Mouse (Mus musculus) macrophage (primary cell): ENCODE results near the gene Twf2. TPM values are rescaled to one million over a fixed set of nuclear protein-coding genes. Genes with fewer than 3 reads are reported as not detected.
"Not testable (repeated sequence)": the region's sequence is repeated elsewhere in the genome, so short reads cannot be mapped to it uniquely, and the experiment has no call there.

Experiments
- H3K27ac ChIP-seq: fragments of 350-480 bp; formaldehyde crosslinking; 2 replicates; pipeline ENCODE4 v1.9.0; 2021
- H3K36me3 ChIP-seq: fragments of 350-480 bp; formaldehyde crosslinking; 2 replicates; pipeline ENCODE4 v1.9.0; 2021; ENCODE audit errors: inconsistent target
- H3K4me3 ChIP-seq: fragments of 350-480 bp; formaldehyde crosslinking; 2 replicates; pipeline ENCODE4 v1.9.0; 2021; ENCODE audit errors: inconsistent target
- H3K79me2 ChIP-seq: fragments of 350-480 bp; formaldehyde crosslinking; 2 replicates; pipeline ENCODE4 v1.9.0; 2021; ENCODE audit errors: inconsistent target
- WGBS: methylation state at CpG from one replicate; pipeline ENCODE4 v1.1.7; 2026; ENCODE audit warnings: inconsistent platforms; ENCODE audit not compliant: missing documents; 5-methylcytosine and 5-hydroxymethylcytosine counted together
- polyA plus RNA-seq: library from polyadenylated mRNA; stranded (reverse); fragments of 250-400 nt; gene quantifications from 3 replicates; pipeline ENCODE4 v1.2.4, GENCODE M21; 2018; ENCODE audit warnings: inconsistent platforms
- total RNA-seq, 78 experiments: library from RNA; depleted of rRNA; stranded (reverse); fragments of 250-400 nt; gene quantifications; 1 replicate in 9 of 78; 2 replicates in 24 of 78; 3 replicates in 43 of 78; 4 replicates in 2 of 78; pipeline ENCODE4 v1.2.4; 2018; ENCODE audit warnings: inconsistent platforms in 56 of 78

Twf2 gene
- total RNA-seq (2018; cell fraction: chromatin; rRNA removed): 10 to 100 TPM in 21 of 26 experiments, 1 to 10 TPM in 5; 4.4 to 82.2 (median 27.6) TPM
- total RNA-seq (2018; cell fraction: cytosol; rRNA removed): 100 to 1,000 TPM in 6 of 26 experiments, 10 to 100 TPM in 20; 38.6 to 130 (median 74.2) TPM
- total RNA-seq (2018; cell fraction: nucleus; rRNA removed): 10 to 100 TPM; 12.8 to 76.0 (median 32.1) TPM
- 37.5 to 79.0 TPM (median 76.6 TPM) in 3 replicates for polyA plus RNA-seq

DNA sequence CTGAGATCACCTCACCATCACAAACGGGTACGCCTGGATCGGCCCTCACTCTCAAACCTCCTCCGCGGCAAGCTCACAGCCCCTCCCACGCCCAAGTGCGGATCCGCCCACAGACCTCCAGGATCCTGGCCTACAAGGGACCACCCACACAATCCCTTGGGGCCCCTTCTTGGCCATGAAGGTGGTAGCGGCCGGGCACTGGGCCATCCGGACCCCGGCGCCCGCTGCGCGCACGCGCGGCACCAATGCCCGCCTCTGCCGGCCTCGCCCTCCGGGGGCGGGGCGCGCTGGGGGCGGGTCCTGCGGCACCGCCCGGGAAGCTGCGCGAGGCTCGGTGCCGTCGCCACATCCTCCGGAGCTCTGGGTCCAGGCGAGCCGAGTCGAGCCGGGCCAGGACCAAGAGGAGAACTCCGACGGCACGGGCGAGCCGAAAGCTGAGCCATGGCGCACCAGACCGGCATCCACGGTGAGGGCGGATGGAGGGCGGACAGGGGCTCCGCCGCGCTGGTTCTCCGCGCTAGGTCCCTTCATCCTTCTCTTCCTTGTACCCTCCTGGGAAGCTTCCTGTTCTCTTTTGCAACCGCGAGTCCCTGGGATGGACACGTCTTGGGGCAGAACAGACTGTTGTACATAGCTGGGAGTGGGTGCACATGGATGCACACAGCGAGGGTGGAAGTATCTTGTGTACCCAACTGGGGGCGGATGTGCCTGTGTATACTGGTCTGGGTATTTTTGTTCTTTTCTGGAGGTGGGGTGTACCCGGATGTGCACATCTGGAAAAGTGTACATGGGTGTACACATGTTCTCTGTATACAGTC, at the start of gene Twf2:
Gene Twf2, plus strand, starts transcription at position 290 of the 818 bp plus-strand sequence.
- H3K79me2 ChIP-seq: peaks cover 50% of the 10 kb centered on the region
- H3K27ac ChIP-seq: peak within 1 kb of the TSS; percentile 81
- H3K36me3 ChIP-seq: peaks cover 11% of the 10 kb centered on the region
- peak within 1 kb of the TSS; percentile 87 for H3K4me3 ChIP-seq
- WGBS: under 1% methylated on average over 58 of the region's 61 CpGs

DNA sequence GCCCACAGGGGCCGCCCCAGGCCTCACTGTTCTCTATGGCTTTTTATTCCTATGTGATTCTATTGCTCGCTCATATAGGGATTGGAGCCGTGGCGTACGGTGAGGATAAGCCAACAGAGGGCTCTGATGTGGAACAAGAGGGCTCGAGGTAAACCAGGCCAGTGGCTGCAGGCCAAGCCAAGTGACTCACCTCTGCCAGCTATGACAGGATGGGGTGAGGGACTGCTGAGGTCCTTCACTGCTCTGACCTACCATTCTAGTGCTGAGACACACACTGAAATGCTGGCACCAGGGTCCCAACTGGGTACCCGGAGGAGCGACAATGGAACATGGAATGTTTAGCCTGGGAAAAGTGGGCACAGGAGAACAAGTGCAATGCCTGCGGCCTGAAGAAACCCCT, 48.8 kb upstream of the Twf2 start:
- 71% methylated on average over 9 of the region's 9 CpGs for WGBS
- Histone ChIP-seq H3K27ac (no peak overlapping the region), H3K79me2 (no peaks in the 10 kb centered on the region), H3K4me3 (no peak overlapping the region), H3K36me3 (no peaks in the 10 kb centered on the region)

DNA sequence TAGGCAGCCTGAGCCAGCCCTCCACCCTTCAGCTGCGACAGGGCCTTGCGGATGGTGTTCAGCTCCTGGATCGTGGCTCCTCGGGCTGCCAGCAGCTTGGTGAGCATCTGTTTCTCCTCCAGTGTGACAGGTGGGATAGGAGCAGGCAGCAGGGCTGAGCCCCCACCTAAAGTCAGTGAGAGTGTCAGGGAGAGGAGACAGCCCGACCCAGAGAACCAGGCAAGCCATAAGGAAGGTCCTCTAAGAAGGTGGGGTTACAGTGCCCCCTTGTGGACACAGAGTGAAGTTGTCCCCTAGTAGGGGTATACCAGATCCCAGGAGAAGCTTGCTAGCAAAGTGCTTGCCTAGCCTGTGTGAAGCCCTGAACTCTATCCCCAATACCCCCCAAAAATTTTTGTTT, 46.5 kb upstream of the Twf2 start:
- WGBS: 80% methylated on average over 5 of the region's 5 CpGs
- Histone ChIP-seq H3K36me3 (no peaks in the 10 kb centered on the region), H3K4me3 (no peak overlapping the region), H3K79me2 (no peaks in the 10 kb centered on the region), H3K27ac (no peak overlapping the region)

DNA sequence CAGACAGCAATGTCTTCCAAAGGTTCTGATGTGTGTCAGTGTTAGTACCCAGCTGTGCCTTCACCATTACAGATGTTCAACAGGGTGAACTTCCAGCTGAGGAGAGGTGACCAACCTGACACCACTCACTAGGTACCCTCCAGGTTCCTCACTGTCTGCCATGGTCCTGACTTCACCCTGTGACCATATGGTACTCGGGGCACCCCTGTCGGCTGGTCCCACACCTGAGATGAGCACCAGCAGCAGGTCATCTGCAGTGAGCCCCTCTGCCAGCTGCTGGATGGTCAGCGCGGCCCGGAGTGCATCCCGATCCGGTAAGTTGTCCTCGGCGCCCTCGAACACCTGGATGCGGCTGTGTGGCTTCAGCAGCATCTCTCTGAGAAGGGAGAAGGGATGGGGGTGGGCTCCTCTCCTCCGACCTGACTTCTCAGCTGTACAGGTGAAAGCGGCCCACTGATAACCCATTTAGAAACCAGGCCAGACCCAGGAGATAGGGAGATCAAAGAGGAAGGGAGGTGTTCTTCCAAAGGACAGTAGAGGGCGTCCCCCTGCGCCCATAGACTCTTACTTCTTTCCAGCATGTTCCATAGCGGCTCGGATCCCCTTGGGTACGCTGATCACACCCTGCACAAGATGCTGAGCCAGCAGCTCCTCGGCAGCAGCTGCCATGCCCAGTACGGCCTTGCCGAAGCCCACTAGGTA, 45.8 kb upstream of the Twf2 start:
- 92% methylated on average over 19 of the region's 21 CpGs for WGBS
- no peak overlapping the region for H3K27ac ChIP-seq
- no peaks in the 10 kb centered on the region for H3K79me2 ChIP-seq
- no peak overlapping the region for H3K4me3 ChIP-seq
- H3K36me3 ChIP-seq: no peaks in the 10 kb centered on the region

DNA sequence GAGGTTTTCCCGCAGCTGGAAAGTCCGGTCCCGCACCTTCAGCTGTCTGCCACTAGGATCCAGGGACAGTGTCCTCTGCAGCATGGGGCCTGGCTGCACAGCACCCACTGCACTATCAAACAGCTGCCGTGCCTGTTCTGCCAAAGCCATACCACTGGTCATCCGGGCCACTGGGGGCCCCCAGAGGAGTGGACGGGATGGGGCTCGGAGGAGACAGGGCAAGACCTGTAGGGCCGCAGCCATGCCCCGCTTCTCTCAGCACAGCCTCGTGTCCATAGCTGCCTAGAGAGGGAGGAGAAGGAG, 45.3 kb upstream of the Twf2 start:
- Histone ChIP-seq H3K79me2 (no peaks in the 10 kb centered on the region), H3K27ac (no peak overlapping the region), H3K4me3 (no peak overlapping the region), H3K36me3 (no peaks in the 10 kb centered on the region)
- 96% methylated on average over 10 of the region's 10 CpGs for WGBS

DNA sequence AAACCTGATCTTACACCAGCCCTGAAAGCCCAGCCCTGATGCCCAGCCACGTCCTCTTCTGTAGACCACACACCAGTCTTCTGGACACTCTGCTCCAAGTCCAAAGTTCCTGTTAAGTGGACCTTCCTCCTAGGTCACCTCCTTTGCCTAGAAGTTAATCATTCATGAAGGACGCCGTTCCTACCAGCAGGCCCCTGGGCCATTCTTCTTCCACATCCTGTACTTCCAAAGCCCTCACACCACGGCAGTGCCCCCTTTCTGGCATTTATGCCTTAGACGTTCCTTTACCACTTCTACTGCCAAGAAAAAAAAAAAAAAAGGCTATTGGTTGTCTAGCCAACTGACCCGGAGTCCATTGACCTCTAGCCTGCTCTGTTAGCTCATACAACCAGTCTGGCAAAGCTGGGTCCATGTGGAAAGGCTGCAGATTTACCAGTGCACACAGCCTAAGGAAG, 44.8 kb upstream of the Twf2 start, which contains the start of gene Glyctk:
Gene Glyctk, minus strand, starts transcription at position 102 of the 455 bp plus-strand sequence.
- WGBS: 86% methylated on average over 6 of the region's 6 CpGs
- H3K4me3 ChIP-seq: no peak within 1 kb of the TSS
- no peak within 1 kb of the TSS for H3K27ac ChIP-seq
- no peaks in the 10 kb centered on the region for H3K79me2 ChIP-seq
- H3K36me3 ChIP-seq: no peaks in the 10 kb centered on the region

DNA sequence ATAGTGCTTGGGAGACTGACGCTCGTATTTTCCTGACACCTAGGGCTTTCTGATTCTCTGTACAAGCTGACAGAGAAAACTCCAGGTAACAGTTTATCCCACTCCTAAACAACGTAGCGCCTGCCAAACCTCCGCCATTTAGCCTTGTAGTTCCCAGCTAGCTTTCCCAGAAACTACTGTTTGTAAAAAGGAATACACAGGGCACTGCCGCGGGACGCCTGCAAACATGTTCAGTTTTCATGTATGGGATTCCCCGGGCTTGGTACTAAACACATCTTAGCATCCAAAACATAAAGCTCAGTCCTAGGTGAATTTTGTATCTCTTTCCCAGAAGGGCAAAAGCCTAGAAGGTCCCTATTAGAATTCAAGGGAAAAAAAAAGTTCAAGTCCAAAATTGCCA, 43.7 kb upstream of the Twf2 start:
- Histone ChIP-seq H3K4me3 (peak overlapping the region; percentile 61), H3K36me3 (no peaks in the 10 kb centered on the region), H3K27ac (no peak overlapping the region), H3K79me2 (no peaks in the 10 kb centered on the region)
- WGBS: 88% methylated on average over 9 of the region's 9 CpGs

DNA sequence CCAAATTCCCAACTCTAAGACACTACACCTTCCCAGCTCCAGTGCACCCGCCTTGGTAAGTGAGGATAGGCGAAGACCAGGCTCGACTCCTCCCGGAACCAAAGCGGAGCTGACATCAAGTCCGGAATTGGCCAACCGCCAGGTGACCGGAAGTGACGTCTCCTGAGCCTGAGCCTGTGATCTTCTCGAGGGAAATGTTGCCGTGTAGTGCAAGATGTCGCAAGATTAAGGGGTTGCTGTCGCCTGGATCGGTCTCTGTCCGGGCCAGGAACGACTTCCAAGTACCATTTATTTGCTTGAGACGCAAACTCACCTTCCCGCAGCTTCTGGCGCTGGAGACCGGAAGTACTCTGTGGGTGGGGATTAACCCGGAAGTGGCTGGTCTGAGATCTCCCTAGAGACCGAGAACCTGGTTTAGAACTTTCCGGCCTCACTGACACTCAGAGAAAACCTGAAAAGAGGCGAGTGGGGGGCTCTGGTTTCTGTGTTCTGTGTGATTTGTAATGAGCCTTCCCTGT, 43.1 kb upstream of the Twf2 start:
- peak overlapping the region; percentile 94 for H3K27ac ChIP-seq
- H3K36me3 ChIP-seq: no peaks in the 10 kb centered on the region
- peak overlapping the region; percentile 61 for H3K4me3 ChIP-seq
- WGBS: 1% methylated on average over 24 of the region's 24 CpGs
- H3K79me2 ChIP-seq: no peaks in the 10 kb centered on the region

DNA sequence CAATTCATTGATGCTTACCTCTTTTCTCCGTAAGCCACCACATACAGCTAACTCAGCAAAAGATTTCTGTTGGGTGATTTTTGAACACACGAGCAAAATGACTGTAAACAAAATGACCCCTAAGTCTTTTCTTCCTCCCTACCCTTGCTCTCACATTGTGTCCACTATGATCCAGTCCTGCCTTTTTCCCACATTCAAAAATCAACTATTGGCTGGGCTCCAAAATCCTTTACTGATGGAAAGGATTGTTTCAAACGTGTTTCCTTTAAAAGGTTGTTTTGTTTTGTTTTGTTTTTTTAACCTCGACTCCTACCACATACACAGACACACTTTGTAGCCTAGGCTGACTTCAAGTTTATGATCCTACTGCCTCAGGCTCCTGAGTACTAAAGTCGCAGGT, 42.5 kb upstream of the Twf2 start:
- WGBS: 32% methylated on average over 5 of the region's 5 CpGs
- Histone ChIP-seq H3K79me2 (no peaks in the 10 kb centered on the region), H3K4me3 (peak overlapping the region; percentile 61), H3K27ac (peak overlapping the region; percentile 94), H3K36me3 (no peaks in the 10 kb centered on the region)

DNA sequence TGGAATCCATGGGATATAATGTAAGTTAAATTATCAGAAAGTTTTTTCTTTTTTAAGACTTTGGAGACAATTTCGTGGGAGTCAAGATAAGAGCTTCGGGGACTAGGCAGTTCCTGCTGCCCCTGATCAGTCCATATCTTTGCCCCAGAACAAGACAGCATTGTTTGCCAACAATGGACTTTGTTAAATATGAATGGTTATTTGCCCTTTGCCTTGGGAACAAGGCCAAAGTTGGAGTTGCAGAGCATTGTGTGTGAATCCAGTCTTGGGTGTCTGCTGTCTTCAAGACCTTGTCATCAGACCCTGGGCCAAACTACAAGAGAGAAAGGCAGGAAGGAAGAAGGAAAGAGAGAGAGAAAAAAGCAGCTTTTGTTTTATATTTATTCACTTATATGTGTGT, 36.2 kb upstream of the Twf2 start:
- no peak overlapping the region for H3K4me3 ChIP-seq
- H3K79me2 ChIP-seq: peaks cover 6% of the 10 kb centered on the region
- H3K36me3 ChIP-seq: no peaks in the 10 kb centered on the region
- H3K27ac ChIP-seq: no peak overlapping the region
- 94% methylated on average over 2 of the region's 2 CpGs for WGBS

DNA sequence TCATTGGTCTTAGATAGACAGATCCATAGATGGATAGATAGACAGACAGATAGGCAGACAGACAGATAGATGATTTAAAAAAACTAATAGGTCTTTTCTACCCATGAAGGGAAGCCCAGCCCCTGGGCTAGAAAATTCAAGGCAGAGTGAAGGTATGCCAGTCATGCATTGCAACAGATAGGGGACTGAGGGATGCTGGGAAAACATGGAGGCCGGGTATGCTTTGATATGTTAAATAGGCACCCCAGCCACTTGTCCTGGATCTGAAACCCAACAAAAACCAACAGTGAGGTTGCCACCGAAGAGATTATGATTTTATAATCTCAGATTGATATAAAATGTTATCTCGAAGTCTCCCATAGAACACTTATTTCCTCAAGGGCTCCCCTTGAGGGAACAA, 35.7 kb upstream of the Twf2 start:
- no peak overlapping the region for H3K27ac ChIP-seq
- no peak overlapping the region for H3K4me3 ChIP-seq
- no peaks in the 10 kb centered on the region for H3K36me3 ChIP-seq
- peaks cover 12% of the 10 kb centered on the region for H3K79me2 ChIP-seq
- WGBS: 83% methylated on average over 3 of the region's 3 CpGs

DNA sequence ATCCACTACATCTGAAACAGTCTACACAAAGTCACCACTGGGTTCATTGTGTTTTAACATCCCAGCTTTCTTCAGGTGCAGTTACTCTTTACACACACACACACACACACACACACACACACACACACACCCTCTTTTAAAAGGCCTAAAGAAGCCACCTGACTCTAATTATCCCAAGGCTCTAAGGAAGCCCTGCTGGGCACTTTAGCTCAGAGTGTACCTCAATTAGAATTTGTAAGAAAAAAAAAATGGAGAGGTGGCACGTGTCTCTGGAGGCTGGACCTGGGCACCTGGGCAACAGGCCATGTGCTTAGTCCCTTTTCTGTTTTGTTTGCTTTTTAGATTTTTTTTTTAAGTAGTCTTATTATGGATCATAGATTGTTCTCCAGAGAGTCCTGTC, 35.2 kb upstream of the Twf2 start:
- Histone ChIP-seq H3K4me3 (no peak overlapping the region), H3K27ac (no peak overlapping the region), H3K36me3 (no peaks in the 10 kb centered on the region), H3K79me2 (peaks cover 16% of the 10 kb centered on the region)
- WGBS: 92% methylated on average over 1 of the region's 1 CpGs

DNA sequence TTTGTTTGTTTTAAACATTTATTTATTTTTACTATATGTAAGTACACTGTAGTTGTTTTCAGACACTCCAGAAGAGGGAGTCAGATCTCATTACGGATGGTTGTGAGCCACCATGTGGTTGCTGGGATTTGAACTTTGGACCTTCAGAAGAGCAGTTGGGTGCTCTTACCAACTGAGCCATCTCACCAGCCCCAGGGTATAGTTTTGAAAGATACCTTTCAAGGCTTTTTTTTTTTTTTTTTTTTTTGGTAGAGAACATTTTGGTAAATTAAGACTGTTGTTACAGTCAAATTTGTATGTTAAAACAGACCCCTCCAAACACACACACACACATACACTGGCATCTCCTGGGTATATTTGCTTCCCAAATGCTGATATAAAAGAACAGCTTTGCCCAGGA, 33.9 kb upstream of the Twf2 start:
- not testable (repeated sequence) for H3K27ac ChIP-seq, H3K4me3 ChIP-seq, H3K36me3 ChIP-seq
- peaks cover 29% of the 10 kb centered on the region for H3K79me2 ChIP-seq
- 100% methylated on average over 1 of the region's 1 CpGs for WGBS

DNA sequence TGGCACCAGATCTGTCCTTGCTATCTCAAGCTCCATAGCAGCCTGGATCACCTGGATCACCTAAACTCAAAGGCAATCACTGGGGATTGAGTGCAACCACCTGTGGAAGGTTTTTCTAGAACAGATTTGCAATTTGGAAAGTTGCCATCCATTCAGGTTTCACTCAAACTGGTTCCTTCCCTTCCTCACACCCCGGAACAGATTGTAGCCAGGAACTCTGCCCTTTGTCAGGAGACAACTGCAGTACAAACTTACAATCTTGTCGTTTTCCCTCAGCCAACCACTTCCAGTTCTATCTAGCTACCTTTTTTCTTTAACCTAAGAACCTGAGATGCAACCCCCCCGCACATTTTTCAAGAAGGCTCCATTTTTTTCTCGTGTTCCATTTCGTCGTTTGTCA, 33.0 kb upstream of the Twf2 start:
- no peaks in the 10 kb centered on the region for H3K36me3 ChIP-seq
- 63% methylated on average over 6 of the region's 6 CpGs for WGBS
- H3K4me3 ChIP-seq: no peak overlapping the region
- no peak overlapping the region for H3K27ac ChIP-seq
- peaks cover 39% of the 10 kb centered on the region for H3K79me2 ChIP-seq
